Mouse (Mus musculus) monocyte, adult 5-6 weeks (primary cell): ENCODE results near the gene Snrpe. TPM values are rescaled to one million over a fixed set of nuclear protein-coding genes. Genes with fewer than 3 reads are reported as not detected.

Experiments
- ATAC-seq: fragments of 153-309, 156-312 bp; replicated peaks from 2 replicates; pipeline ENCODE4 v1.8.0; 2017; ENCODE audit warnings: mild to moderate bottlenecking; ENCODE audit not compliant: low TSS enrichment, insufficient number of reproducible peaks, severe bottlenecking, poor library complexity, low FRiP score
- total RNA-seq: library from RNA; stranded (forward); fragments of 200-1000, 200-491, 200-594 nt; gene quantifications from 3 replicates; pipeline ENCODE4 v1.2.3, GENCODE M21; 2017

Gene Snrpe
- total RNA-seq, result 231 to 361 TPM (median 319 TPM) in 3 replicates

DNA sequence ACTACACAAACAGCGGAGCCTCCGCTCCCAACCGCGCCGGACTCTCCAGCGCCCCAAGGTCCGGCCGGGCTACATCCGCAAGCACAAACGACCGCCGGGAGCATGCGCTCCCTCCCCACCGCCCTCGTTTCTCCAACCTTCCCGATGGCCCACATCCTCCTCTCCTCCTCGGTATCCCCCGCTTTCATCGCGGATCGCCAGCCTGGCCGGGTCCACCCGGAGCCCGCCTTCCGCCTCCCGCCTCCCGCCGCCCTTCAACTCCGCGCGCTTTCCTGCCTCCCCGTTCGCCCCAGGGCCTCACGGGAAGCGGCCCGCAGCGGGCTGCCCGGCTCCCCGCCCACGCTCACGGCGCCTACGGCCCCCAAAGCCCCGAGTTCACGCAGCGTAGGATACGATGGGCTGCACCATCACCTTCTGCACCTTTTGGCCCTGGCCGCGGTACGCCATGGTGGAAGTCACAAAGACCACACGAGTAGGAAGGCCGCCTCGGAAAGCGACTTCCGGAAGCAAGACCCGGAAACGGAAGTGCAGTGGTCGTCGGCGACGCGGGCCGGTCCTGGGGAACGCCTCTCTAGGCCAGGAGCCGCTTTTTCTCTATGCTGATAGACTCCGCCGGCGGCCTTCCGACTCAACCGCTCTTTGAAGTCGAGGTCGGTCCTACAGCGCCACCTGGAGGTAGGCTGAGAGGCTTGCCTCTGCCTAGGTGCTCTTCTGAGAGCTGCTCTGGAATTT is at the start of gene Snrpe:
TSS of gene Snrpe (minus strand) at position 521 of the 732 bp plus-strand sequence.
- ATAC-seq, result peak; percentile 99

DNA sequence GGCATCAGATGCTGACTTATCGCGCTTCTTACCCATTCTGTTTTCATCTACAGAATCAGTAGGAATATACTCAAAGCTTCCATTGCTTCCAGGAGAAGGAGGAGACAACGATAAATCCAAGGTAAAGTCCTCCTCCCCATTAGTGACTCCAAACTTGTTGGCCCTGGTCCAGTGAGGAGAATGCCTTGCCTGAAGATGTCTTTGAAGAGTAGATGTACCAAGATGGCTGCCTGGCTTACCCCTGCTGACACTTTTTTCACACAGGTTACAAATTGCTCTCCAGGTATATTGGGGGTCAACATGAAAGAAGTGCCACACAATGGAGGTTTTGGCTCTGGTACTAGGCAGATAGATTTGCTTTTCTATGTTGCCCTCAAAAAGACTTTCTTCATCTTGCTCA is 48.8 kb upstream of the Snrpe start:
- no peak for ATAC-seq

DNA sequence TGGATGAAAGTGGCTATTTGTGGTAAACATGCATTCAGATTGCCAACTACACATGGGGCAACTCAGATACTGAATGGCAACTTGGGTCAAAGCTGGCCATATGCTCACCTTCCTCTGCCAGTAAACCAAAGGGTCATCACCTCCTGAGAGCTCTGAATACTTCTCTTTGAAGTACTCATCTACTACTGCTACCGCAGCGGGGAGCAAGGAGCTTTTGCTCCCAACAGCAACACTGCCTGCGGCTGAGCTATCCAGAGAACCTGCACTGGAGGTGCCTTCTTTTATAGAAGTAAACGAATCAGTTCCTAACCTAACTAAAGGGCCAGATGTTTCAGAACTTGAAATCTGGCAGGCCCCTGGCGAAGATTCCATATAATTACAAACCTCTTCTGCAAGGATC is 46.7 kb upstream of the Snrpe start:
- ATAC-seq, result no peak

DNA sequence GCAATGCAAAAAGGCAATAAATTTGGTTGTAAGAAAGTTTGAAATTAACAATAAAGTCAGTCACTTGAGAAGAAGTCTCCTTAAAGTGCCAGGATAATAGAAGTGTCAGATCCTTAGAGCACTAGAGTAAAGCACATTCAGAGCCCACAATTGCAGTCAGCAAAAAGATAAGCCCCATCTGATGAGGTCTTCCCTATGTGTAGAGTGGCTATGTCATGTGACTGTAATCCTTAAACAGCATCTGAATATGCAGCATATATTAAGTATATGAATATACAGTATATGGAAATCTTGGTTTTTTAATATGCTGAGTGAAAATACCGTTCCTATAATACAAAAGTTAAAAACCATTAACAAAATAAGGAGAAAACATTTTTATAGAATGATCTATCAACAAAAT is 42.9 kb upstream of the Snrpe start:
- ATAC-seq, result no peak

DNA sequence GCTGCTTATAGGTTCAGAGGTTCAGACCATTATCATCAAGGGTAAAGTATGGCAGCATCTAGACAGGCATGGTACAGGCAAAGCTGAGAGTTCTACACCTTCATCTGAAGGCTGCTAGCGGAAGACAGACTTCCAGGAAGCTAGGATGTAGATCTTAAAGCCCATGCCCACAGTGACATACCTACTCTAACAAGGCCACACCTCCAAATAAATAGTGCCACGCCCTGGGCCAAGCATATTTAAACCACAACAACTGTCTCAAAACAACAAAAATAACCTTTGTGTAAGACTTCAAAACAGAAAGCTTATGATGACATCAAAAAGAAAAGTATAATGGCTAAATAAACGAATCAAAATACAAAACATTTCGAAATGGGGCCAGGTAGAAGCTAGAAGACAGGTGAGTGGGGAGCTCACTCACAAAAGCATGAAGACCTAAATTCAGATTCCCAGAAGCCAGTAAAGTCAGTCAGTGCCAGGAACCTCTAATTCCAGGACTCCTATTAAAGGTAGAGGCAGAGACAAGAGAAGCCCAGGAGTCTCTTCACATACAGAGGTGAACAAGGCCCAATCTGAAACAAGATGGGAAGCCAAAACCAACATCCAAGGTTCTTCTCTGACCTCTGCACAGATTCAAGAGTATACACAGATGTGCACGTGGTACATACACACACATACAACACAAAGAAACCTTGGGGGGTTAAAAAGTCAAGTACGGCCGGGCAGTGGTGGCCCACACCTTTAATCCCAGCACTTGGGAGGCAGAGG is 40.4 kb upstream of the Snrpe start:
- ATAC-seq, result no peak

DNA sequence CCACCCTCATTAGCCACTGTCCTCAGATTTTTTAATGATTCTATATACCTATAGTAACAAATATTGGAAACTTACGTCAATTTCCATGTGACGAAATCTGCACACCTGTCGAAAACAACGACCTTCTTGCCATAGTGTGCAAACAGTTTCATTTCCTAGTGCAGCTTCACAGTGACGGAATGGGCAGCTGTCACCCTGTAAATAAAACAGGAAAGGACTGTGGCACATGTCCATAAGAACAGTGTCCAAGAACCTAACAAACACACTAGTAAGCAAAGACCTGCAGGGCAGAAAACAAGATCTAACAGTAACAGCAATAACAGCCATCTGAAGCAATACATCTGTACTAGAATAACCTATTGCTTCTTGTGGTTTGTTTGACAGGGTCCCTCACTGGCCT is 35.6 kb upstream of the Snrpe start:
- no peak for ATAC-seq

DNA sequence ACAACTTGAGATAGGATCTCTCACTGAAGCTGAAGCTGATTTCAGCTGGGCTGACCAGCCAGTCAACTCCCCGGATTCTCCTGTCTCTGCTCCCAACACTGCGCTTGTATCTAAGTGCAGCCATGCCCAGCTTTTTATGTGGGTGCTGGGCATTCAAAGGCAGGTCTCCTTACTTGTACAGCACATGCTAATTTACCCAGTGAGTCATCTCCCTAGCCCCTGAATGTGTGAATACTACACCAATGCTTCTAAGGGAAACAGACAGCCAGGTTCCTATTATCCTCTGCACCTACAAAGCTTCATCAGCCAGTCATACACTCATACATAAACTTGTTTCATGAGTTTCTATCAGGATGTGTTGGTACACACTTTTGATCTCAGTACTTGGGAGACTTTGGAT is 31.1 kb upstream of the Snrpe start:
- ATAC-seq, result no peak

DNA sequence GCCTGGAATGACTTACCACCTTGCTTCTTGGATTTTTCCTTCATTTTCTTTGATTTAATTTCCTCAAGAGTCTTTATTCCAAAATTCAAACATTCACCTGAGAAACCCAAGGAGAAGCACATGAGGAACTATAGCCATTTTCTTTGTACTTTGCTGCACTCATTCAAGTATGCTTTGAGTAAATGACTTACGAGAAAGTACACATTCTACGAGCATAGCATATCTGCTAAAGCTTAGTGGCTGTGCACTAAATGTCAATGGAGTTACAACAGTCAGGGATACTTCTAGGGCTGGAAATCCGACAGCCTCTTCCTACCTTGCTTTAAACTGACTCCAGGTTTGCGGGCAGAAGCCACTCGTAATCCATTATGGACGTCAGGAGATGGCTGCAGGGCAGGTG is 28.4 kb upstream of the Snrpe start:
- ATAC-seq, result no peak

DNA sequence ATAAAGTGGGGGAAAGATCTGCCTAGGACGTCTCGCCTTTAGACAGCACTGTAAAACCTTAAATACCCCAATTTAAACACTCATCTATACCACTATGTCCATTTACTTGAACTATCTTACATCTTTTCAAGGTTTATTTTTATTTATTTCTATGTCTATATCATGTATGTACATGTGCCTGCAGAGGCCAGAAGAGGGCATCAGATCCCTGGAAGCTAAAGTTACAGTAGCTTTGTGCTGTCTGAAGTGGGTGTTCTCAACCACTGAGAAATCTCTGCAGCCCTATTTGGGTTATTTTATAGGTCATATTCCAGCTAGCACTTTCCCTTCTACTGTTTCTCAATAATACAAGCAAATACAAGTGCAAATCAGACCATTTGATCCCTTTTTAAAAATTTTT is 22.1 kb upstream of the Snrpe start:
- ATAC-seq, result no peak

DNA sequence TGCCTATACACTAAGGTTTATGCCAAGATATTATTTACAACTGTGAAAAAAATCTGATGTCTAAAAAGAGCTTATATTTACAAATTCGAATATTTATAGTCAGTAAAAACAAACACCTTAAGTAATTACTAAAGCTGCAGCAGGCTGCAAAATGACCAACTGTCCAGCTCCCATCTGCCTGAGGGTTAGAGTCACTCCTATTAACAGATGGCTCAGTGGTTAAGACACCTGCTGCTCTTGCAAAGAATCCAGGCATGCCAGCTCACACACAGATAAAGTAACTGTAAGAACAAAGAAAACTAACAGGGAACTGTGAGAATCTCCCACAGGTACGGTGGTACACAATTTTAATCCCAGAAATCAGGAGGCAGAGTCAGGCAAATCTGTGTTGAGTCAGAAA is 15.0 kb upstream of the Snrpe start:
- no peak for ATAC-seq

DNA sequence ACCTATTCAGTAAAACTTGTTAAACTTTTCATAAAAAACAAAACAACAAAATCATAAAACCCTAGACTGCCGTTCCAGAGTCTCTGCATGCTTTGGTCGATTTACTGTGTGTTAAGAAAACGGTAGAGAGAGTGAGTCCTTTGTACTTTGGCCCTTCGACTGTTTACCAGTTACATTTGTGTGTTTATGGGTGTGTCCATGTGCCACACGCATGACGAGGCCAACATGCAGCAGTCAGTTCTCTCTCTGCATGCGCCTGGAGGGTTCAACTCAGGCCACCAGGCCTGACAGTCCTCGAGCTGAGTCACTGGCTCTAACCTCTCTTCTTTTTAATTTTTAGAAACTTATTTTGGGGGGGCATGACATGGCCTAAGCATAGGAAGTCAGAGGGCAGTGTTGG is 8.2 kb upstream of the Snrpe start:
- no peak for ATAC-seq

DNA sequence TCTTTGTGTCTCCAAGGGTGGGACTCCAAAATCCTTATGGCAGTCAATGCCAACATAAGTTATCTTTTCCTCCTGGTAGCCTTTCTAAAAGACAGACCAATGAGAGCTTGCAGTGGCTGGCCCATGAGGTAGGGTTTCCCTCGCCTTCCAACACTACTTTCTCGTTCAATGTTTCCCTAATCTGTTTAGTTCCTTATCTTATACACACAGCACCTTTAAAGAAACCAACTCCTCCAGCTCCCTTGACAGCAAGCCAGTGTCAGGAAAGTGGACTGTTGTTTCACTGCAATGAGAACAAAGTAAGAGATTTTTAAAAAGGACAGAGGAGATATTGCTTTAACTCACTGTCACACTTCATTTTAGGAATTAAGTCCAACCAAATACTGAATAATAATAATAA is 7.8 kb upstream of the Snrpe start:
- ATAC-seq, result no peak

DNA sequence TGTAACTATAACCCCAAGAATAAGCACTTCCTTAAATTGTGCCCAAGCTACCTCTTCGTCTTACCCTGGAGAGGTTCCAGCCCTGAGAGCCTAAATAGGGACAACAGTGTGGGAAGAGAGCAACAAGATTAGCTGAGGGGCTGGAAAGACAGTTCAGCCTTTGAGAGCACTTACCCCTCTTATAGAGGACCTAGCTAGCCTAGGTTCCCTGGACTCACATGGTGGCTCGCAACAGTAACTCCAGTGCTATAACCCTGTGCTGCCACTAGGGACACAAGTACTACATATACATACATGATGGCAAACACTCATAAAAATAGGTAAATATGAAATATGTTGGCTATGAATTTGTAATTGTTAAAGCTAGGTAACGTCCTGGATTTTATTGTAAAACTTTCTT is 3.7 kb upstream of the Snrpe start:
- ATAC-seq, result peak; percentile 25; the same call in 1 of the 2 replicates

DNA sequence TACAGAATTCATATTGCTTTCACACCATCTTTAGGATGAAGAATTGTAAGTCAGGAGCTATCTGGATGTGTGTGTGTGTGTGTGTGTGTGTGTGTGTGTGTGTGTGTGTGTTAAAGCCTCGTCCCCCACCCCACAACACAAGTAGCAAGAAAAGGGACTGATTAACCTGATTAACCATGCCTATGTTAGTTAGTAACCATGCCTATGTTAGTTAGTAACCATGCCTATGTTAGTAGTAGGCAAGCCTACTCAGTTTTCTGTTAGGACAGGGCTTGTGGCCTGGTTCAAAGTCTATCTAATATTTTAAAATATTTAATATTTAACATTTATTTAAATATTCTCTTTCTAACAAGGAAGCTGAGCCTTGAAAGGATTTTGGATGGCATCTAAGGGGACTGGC is 1.3 kb upstream of the Snrpe start:
- no peak for ATAC-seq

DNA sequence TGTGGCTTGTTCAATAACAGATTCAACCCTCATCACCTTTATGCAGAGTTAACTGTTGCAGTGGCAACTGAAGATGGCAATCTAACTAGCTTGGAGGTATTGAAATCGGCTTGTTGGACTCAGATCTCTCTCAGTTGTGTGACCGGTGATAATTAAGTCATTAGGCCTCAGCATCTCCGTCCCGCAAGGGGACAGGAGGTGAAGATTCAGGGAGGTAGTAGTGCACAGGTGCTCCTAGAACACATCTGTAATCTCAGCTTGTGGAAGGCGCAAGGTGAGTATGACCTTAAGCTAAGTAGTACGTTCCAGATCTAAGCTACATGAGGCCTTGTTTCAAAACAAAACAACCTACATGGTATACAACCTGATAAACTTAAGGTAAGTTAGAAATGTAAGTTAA is 510 bp upstream of the Snrpe start:
- ATAC-seq, result no peak

DNA sequence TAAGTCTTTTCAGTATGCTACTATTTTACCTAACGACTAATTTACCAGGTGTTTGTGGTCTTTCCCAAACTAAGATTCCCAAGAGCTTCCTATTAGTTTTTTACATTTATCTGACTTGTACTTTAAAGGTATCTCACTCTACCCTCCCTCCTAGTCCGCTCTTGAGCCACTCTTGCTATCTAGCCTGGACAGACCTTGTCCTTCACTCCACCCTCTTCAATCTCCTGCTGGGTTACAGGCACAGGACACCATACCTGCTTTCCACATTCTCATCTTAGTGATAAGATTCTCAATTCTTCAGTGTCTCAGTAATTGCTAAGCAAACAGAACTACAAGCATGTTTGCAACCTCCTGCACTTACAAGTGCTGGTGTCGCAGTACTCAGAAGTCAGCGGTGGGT is 6.9 kb downstream of the Snrpe start:
- no peak for ATAC-seq

DNA sequence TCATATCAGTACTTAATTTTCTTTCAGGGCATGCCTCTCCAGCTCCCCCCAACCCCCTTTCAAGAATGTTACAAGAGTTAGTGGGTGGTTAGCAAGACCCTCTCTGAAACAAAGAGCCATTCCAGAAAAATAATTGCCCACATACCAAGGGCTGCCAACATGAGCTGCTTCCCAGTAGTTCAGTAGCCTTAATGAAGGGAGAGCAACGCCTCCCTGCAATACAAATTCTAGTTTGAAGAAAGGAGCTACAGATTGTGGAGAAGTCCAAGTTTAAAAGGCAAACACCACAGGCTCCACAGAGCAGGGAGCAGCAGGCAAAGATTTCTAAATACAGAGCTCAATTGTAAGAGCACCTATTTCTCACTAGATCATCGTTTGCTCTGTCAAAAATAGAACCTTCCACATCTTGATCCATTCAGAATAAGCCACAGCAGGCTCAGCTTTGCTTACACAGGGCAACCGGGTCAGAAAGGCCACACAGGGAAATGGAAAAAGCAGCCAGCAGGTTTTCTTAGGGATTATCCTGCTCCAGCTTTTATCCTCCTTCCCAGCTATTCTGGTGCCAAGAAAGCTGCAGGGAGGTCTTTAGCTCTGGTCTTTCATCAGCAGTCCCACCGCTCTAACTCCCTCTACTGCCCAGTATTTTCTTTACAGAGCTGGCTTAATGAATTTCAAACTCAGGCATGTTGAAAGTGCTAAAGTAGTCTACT is 13.6 kb downstream of the Snrpe start:
- no peak for ATAC-seq

DNA sequence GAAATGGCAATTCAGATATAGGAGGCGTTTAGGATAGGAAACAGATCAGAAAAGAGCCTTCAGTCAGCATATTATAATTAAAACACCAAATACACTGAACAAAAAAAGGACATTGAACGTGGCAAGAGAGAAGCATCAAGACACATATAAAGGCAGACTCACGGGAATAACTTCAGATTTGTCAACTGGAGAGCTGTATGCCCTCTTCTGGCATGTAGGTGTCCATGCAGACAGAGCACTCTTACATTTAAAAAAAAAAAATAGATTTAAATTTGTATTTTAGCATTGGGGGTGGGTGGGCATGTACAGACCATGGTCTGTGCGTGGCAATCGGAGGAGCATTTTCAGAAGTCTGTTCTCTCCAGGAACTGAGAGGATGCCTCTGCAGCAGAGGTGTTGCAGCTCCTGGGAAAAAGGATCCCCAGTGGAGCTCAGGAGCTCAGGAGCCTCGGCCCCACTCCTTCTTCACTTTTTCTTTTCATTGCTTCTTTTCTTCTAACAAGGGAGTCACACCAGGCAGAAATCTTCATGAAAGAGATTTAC is 24.0 kb downstream of the Snrpe start:
- ATAC-seq, result no peak

DNA sequence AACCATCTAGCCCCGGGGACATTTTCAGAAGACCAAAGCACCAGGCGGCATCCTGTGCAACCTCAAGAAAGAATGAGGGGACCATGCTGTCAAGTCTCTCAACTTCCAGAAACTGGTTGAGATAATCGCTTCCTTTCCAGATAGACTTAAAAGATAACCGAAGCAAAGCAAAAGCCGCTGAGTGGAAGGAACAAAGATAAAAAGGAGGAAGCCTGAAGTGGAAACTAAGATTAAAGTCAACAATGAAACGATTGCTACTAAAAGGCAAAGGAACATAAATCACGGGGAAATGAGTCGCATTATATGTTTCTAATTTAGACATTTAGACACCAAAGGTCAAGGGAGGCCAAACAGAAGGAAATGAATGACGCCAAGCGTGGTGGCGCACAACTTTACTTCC is 38.8 kb downstream of the Snrpe start:
- ATAC-seq, result no peak
